Mouse (Mus musculus) heart, embryonic 16.5 days (tissue): Measurements from ENCODE around the gene Fam104a. TPM values are rescaled to one million over a fixed set of nuclear protein-coding genes. Genes with fewer than 3 reads are reported as not detected.

ENCODE experiments used
- ATAC-seq: fragments of 200-750 bp; cut with Nextera tagmentation; replicated peaks from 2 replicates; pipeline ENCODE4 v1.8.0; 2017; ENCODE audit warnings: moderate number of reproducible peaks; ENCODE audit not compliant: insufficient read depth, low FRiP score; ENCODE audit errors: extremely low read depth
- H3K27ac ChIP-seq: fragments of 300-500 bp; sonication (generic); 2 replicates; pipeline ENCODE4 v1.5.1; 2014; ENCODE audit warnings: mild to moderate bottlenecking, low read length, control low read depth, moderate library complexity
- H3K27me3 ChIP-seq: fragments of 300-500 bp; sonication (generic); 2 replicates; pipeline ENCODE4 v1.6.1; 2014; ENCODE audit warnings: low read length, mixed read lengths; ENCODE audit not compliant: control insufficient read depth, insufficient read depth
- H3K36me3 ChIP-seq: fragments of 300-500 bp; sonication (generic); 2 replicates; pipeline ENCODE4 v1.6.1; 2014; ENCODE audit not compliant: control insufficient read depth, insufficient read depth
- H3K4me1 ChIP-seq: fragments of 300-500 bp; sonication (generic); 2 replicates; pipeline ENCODE4 v1.6.1; 2014; ENCODE audit warnings: low read length, mixed read lengths; ENCODE audit not compliant: control insufficient read depth, insufficient read depth
- H3K4me2 ChIP-seq: fragments of 300-500 bp; sonication (generic); 2 replicates; pipeline ENCODE4 v1.6.1; 2014; ENCODE audit warnings: low read depth, mild to moderate bottlenecking, control low read depth, low read length
- H3K4me3 ChIP-seq: fragments of 300-500 bp; sonication (generic); 2 replicates; pipeline ENCODE4 v1.5.1; 2014; ENCODE audit warnings: mild to moderate bottlenecking, control low read depth, low read length
- H3K9ac ChIP-seq: fragments of 300-500 bp; sonication (generic); 2 replicates; pipeline ENCODE4 v1.6.1; 2014; ENCODE audit warnings: low read length, control low read depth
- H3K9me3 ChIP-seq: fragments of 300-500 bp; sonication (generic); replicated peaks from 2 replicates; pipeline ENCODE4 v1.6.1; 2016; ENCODE audit warnings: low read length; ENCODE audit not compliant: control insufficient read depth
- WGBS: fragments of 180-500 bp; shearing (Covaris S2); extraction: QIAGEN DNeasy Blood & Tissue Kit; methylation state at CpG from one replicate; pipeline ENCODE4 v1.1.7; 2014; 5-methylcytosine and 5-hydroxymethylcytosine counted together
- polyA plus RNA-seq: library from polyadenylated mRNA; unstranded; fragments of >200 nt; fragmentation: Nextera tagmentation; extraction: Ambion mirVana; gene quantifications from 2 replicates; pipeline ENCODE4 v1.2.1, GENCODE M21; 2015

Gene Fam104a
- polyA plus RNA-seq, 1 experiment from 2014 or later: 41.1 TPM

DNA sequence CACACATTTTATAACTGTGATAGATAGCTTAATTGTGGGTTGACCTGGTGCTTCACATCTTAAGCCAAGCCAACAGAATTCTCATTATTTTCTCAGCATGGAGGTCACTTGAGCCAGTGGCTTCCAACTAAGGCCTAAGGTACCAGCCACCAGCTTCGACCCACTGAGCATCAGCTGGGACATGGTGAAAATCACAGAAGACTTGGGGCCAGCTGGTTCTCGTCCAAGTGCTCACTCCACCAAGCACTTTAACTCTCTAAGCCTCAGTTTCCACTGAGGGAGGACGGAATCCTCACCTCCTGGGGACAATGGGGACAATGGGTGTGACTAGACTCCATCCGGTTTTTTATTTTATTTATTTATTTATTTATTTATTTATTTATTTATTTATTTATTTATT lies 61.9 kb downstream of the Fam104a start:
- Histone ChIP-seq H3K36me3 (no peaks in the 10 kb centered on the region), H3K4me3 (no peak overlapping the region), H3K27ac (no peak overlapping the region), H3K9me3 (no peaks in the 10 kb centered on the region), H3K27me3 (peaks cover 34% of the 10 kb centered on the region), H3K4me2 (no peak overlapping the region), H3K9ac (no peak overlapping the region), H3K4me1 (peaks cover 19% of the 10 kb centered on the region)
- WGBS: 75% methylated on average over 4 of the region's 4 CpGs
- ATAC-seq: no peak

GRCm38 (mm10) chr11:113621001-113621400 lies 63.0 kb downstream of the Fam104a start:
- Histone ChIP-seq H3K4me1 (peaks cover 19% of the 10 kb centered on the region), H3K4me2 (no peak overlapping the region), H3K27ac (no peak overlapping the region), H3K9ac (no peak overlapping the region), H3K27me3 (peaks cover 34% of the 10 kb centered on the region), H3K4me3 (no peak overlapping the region), H3K36me3 (no peaks in the 10 kb centered on the region), H3K9me3 (no peaks in the 10 kb centered on the region)
- 56% methylated on average over 2 of the region's 2 CpGs for WGBS
- ATAC-seq: no peak

- Histone ChIP-seq H3K27me3 (peaks cover 34% of the 10 kb centered on the region), H3K4me3 (peak overlapping the region; percentile 57), H3K27ac (no peak overlapping the region; the same call in 1 of the 2 replicates), H3K9ac (peak overlapping the region; percentile 65), H3K9me3 (no peaks in the 10 kb centered on the region), H3K4me2 (peak overlapping the region; percentile 85), H3K36me3 (no peaks in the 10 kb centered on the region), H3K4me1 (peaks cover 19% of the 10 kb centered on the region)
- 4% methylated on average over 31 of the region's 31 CpGs for WGBS
- no peak for ATAC-seq
Measured at GRCm38 (mm10) chr11:113619420-113620080, 64.4 kb downstream of the Fam104a start.

DNA sequence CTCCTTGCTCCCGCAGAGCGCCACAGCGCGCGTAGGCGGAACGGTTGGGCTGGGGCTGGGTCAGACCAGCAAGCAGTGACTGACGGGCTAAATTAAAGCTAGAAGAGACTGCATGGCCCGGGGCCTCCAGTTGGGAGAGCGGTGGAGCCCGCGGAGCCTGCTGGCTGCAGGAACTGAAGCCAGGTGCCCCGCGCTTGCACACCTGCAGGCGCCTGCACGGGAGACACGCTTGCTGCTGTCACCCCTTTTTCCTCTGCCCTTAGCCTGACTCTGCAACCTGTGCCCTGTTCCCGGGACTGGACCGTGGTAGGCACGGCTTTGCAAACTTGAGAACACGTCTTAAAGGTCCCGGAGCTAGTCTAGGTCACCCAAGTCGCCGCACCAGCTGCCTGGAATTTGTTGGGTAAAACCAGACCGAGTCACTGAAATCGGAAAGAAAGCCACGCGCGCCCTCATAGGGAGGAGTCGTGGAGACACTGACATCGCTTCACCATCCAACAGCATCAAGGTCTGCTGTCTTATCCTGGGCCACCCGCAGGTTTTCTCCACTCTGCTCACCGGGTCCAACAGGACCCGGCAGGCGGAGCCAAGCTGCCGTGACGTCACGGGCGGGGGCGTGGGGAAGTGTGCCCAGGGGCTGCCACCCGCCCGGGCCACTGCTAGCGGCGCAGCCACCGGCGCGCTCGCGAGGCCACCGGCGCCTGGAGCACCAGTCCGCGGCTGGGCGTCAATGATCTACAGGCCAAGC lies 65.1 kb downstream of the Fam104a start, which contains the start of gene Sstr2:
TSS of gene Sstr2 (plus strand) at position 671 of the 748 bp plus-strand sequence.
- WGBS: 1% methylated on average over 54 of the region's 54 CpGs
- peaks cover 34% of the 10 kb centered on the region for H3K27me3 ChIP-seq

DNA sequence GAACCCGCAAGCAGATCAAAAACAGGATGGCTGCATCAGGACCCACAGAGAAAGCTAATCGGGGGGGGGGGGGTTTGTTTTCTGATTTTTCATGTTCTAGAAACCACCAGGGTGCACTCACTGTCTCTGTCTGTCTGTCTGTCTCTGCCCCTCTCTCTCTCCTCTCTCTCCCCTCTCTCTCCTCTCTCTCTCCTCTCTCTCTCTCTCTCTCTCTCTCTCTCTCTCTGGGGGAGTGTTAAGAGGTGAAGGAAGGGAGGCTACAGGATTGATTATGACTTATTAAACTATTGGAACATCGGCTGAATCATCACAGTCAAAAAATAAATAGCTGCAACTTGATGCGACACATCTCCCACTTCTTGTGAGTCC lies 65.7 kb downstream of the Fam104a start:
- WGBS: 30% methylated on average over 4 of the region's 4 CpGs
- no peak overlapping the region; the same call in 1 of the 2 replicates for H3K9ac ChIP-seq

More for the DNA sequence above, 65.1 kb downstream of the Fam104a start, which contains the start of gene Sstr2:
- H3K4me3 ChIP-seq: peak within 1 kb of the TSS; percentile 57
- peaks cover 19% of the 10 kb centered on the region for H3K4me1 ChIP-seq
- peak within 1 kb of the TSS; percentile 85 for H3K4me2 ChIP-seq
- ATAC-seq: peak; percentile 64
- H3K27ac ChIP-seq: no peak within 1 kb of the TSS; the same call in 1 of the 2 replicates
- H3K9me3 ChIP-seq: no peaks in the 10 kb centered on the region
- no peaks in the 10 kb centered on the region for H3K36me3 ChIP-seq
- H3K9ac ChIP-seq: peak within 1 kb of the TSS; percentile 65

GRCm38 (mm10) chr11:113617132-113617911 lies 66.6 kb downstream of the Fam104a start:
- Histone ChIP-seq H3K4me2 (no peak overlapping the region), H3K27ac (no peak overlapping the region), H3K27me3 (peaks cover 34% of the 10 kb centered on the region), H3K9ac (no peak overlapping the region), H3K4me1 (peaks cover 19% of the 10 kb centered on the region), H3K9me3 (no peaks in the 10 kb centered on the region), H3K4me3 (no peak overlapping the region), H3K36me3 (no peaks in the 10 kb centered on the region)
- no peak for ATAC-seq
- 51% methylated on average over 14 of the region's 14 CpGs for WGBS

More for the DNA sequence above, 65.7 kb downstream of the Fam104a start:
- Histone ChIP-seq H3K9me3 (no peaks in the 10 kb centered on the region), H3K36me3 (no peaks in the 10 kb centered on the region), H3K27me3 (peaks cover 34% of the 10 kb centered on the region), H3K4me1 (peaks cover 19% of the 10 kb centered on the region), H3K27ac (no peak overlapping the region), H3K4me2 (peak overlapping the region; percentile 85), H3K4me3 (peak overlapping the region; percentile 57)
- ATAC-seq: no peak

- H3K9ac ChIP-seq: no peak overlapping the region
- peak overlapping the region; percentile 2 for H3K27ac ChIP-seq
- H3K4me3 ChIP-seq: no peak overlapping the region
- peaks cover 14% of the 10 kb centered on the region for H3K27me3 ChIP-seq
- ATAC-seq: peak; percentile 21; the same call in 1 of the 2 replicates
- H3K36me3 ChIP-seq: no peaks in the 10 kb centered on the region
- 55% methylated on average over 6 of the region's 6 CpGs for WGBS
- H3K9me3 ChIP-seq: no peaks in the 10 kb centered on the region
- peaks cover 16% of the 10 kb centered on the region for H3K4me1 ChIP-seq
- no peak overlapping the region for H3K4me2 ChIP-seq
Measured at GRCm38 (mm10) chr11:113614476-113614875, 69.5 kb downstream of the Fam104a start.

DNA sequence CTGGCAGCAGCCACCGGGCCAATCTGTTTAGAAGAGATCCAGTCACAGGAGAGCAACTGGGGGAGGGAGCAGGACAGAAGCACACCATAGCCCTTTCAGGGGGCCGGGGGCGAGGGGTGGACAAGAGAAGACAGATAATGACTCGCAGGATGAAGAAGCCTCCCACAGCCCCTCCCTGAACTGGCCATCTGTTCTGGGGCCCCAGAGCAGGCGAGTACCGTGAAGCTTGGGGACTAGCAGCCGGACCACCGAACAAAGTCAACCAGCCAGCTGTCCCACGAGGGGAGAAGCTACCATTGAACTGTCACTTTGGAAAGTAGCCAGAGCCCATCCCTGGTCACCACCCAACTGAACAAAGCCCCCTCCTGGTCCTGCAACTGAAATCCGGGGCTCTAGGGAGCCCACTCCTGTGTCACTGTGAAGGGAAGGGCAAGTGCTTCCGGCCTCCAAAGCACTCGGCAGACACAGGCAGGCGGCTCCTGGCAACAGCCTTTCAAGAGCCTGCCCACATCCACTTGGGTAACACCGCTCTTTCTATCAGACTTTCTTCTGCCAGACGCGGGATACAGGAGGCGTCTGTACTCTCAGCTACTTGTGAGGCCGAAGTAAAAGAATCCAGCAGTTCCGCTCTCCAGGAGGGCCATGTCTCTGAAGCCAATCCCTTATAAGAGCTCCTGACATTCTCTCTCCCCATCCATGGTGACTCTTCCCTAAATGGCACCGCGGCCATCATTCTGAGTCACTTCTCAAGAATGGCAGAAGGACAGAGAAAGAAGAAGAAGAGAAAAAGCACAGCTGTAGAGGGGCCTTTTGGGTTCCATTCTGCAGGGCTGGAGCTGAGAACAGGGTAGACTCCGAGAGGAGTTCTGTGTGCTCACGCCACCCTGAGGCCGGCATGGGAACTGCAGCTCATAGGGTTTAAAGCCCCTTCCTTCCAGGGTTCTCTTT lies 72.0 kb downstream of the Fam104a start:
- ATAC-seq: peak; percentile 62; the same call in 1 of the 2 replicates
- Histone ChIP-seq H3K27me3 (no peaks in the 10 kb centered on the region), H3K36me3 (no peaks in the 10 kb centered on the region), H3K27ac (peak overlapping the region; percentile 24), H3K4me1 (peaks cover 5% of the 10 kb centered on the region; the same call in 1 of the 2 replicates), H3K9ac (peak overlapping the region; percentile 61), H3K4me2 (peak overlapping the region; percentile 66), H3K9me3 (no peaks in the 10 kb centered on the region), H3K4me3 (peak overlapping the region; percentile 38)
- 12% methylated on average over 24 of the region's 24 CpGs for WGBS
